Mouse (Mus musculus) lung, adult 2 months (tissue): Measurements from ENCODE around the gene Kcnh1.

ENCODE experiments used
- CTCF ChIP-seq: fragments of 200-500 bp; IDR thresholded peaks from 2 replicates; pipeline ENCODE4 v1.5.1; 2011; ENCODE audit warnings: mild to moderate bottlenecking, low read length, control low read depth; ENCODE audit not compliant: insufficient read depth
- POLR2A ChIP-seq: fragments of 200-500 bp; IDR thresholded peaks from 2 replicates; pipeline ENCODE4 v1.6.1; 2011; ENCODE audit warnings: low read depth, mild to moderate bottlenecking, control low read depth, low read length, borderline replicate concordance; ENCODE audit errors: extremely low read depth

GRCm38 (mm10) chr1:192312998-192313397 lies 122.4 kb downstream of the Kcnh1 start:
- TF ChIP-seq CTCF: no peak
- TF ChIP-seq POLR2A: no peak
